Mouse (Mus musculus) left cerebral cortex, adult 8-10 months (tissue): ENCODE measurements at regions not wholly inside any gene's neighbourhood (a gene's known extent, or its start where the extent isn't known, plus 50 kb on each side); places are given as distances from the start of the nearest gene placed in this dataset.

Experiments
- DNase-seq, 2 experiments: peaks; one replicate each; pipeline ENCODE4 v3.0.0; 2022; ENCODE audit warnings: low spot score in 2 of 2

DNA sequence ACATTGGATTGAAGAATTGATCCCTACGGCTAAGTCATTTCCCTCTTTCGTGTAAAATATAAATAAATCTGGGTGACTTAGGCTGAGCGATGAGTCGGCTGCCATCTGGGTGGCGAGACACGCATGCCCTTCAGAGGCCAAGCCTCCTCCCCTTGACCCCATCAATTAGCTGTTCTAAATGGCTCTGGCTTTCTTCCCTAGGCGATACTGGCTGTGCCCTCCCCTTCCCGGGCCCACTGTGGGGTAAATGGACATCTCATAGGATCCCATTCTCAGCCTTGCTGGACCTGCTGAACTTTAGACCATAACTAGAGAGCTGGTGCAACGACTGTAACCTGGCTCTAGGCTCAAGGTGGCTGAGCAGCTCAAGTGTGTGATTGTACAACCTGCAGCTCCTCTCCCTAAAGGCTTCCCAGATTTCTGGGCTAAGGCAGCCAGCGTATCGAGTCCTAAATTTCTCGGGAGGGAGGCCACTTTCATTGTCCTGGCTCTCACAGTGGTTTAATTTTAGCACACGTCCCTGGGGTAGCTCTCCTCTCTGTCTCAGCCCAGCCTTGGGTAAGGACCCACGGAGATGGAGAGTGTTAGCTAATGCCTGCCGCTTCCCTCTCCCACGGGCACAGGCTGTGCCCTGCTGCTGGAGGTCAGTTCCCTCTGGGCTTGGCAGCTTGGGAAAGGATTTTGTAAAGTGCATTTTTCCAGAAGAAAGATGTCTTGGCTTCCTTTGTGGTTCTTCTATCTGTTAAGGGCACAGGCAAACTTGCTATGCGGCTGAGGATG, 80.7 kb upstream of the Zc3h12a start:
- no peak for DNase-seq

DNA sequence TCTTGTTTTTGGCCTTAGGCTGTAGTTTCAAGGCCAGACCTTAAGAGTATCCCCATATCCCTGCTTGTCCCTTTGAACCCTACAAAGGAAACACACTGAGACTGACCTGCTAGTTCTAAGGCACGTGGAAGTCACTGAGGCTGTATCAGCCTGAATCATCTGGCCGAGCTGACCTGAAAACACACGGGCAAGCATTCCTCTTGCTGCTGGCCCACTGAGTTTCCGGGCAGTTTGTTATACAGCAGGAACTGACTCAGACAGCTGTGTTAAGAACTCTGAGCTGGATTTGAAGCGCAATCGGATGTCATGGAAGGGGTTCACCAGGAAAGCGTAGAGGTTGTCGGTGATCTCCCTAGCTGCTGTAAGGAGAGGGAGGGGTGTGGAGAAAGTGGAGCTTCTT, 75.9 kb upstream of the Zc3h12a start:
- DNase-seq, result no peak

DNA sequence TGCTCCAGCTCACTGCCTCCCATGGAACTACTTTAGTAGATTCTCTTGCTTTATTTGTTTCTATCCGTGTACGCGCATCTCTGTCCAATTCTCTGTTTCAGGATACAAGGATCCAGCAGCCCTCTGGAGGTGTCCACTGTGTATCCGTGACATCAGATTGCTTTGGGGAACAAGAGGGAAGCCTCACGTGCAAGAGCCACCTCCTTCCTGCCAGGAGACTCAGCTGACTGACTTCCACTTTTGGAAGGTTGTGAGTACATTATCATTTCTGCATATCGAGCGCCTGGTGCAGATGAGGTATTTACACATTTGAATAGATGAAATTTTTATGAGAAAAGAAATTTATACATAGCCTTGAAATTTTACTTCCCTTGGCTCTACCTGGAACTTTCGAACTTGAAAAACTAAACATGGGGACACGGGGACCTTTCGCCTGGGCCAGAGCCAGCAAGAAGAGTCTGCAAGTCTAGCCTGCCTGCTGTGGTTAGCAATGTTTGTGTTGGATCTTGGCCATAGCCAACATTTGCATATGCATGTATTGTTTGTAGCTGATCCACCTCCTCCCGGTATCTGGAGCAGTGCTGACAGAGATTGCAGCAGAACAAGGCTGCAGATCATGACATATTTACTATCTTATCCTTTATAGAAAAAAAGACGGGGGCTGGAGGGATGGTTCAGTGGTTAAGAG, 74.1 kb upstream of the Zc3h12a start:
- DNase-seq, result no peak

DNA sequence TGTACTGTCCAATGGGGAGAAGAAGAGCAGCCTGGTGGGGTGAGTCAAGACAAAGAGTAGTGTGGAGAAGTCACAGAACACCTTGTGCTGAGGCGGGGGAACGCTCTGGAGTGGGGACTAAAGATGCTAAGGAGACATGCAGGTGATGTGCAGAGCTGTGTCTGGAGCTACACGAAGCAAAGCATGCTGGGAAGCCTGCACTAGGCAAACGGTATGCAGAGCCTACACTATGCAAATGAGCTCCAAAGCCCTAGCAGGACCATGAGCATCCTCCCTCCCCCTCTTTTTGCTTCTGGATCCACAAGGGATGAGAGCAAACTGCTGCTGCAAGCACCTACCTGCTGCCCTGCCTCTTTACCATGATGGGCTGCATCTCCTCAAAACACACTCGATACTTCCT, 73.1 kb upstream of the Zc3h12a start:
- DNase-seq, result peak in 1 of 2 experiments; percentile 17

DNA sequence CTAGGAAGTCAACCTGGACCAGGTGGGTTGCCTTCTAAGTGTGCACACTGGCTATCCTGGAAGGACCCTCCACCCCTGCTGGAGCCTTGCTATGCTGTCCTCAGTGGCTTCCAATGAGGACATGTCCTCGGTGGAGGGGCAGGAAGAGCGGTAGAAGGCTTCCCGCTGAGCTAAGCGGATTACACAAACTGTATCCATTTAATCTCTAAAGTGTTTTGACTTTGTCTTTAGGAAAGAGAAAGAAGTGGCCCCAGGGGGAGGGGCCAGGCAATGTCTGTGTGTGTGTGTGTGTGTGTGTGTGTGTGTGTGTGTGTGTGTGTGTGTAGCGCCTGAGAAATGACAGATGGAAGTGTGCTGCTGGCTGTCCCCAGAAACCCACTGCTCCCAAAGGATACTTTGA, 71.6 kb upstream of the Zc3h12a start:
- no peak for DNase-seq

DNA sequence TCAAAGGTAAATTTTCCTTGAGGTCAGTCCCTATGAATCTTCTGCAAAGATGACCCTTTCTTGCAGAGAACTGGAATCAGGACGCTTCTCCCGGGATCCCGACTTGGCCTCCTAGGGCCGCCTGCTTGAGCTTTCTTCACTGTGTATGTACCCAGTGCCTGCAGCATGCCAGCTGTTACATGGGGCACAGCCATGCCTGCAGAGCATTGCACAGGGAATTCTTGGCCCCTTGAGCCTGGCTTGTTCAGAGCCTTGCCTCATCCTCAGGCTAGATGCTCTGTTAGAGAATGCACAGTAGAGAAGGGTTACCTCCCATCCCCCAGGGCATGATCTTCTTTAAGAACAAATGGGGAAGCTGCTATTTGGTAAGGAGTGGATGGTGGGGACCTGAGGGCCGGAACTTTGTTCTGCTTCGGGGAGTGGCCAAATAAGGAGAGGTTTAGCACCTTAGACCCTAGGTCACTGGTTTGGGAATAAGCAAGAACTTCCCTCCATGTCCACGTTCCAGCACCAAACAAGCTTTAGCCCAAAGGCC, 68.3 kb upstream of the Zc3h12a start:
- no peak for DNase-seq

DNA sequence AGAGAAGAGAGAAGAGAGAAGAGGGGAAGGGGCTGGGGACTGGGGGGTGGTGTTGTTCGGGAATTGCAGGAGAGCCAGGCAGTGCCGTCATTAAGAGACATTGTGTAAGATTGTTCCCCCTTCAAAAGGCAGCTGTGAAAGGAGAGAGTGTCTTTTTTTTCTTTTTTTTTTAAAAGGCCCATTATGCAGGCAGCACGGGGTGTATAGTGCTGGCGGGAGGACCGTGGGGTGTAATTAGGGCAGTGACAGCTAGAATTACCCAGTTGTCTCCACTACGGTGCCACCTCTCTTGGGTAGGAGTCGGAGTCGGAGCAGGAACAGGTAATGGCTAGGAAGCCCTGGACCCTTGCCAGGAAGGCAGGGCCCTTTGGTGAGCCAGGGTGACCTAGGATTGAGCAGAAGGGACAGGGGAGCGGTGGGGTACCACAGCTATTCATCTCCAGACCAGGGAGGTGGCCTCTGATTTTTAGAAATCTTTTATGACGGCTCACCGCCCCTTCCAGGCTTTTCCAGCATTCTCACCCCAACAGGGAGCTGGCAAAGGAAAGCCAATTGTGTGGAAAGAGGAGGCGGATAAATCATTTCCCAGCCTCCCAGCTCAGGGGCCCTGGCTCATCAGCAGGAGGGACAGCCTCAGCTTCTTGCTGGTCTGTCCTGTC, 67.2 kb upstream of the Zc3h12a start:
- peak in 1 of 2 experiments; percentile 25 for DNase-seq

DNA sequence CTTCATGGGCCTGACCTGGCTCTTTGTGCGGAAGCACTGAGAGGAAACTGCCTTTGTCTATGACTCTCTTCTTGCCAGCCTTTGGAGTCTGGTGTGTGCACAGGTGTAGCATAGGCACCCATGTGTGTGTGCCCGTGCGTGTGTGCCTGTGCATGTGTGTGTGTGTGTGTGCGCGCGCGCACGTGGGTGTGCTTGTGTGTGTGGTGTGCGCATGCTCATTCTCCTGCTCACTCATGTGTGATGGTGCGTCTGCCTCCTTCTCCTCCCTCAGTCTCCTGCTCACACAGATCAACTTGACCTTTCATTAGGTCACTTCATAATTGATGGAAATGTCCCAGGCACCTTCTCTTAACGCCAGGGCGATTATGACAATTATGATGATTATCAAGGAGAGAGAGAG, 66.7 kb upstream of the Zc3h12a start:
- no peak for DNase-seq

DNA sequence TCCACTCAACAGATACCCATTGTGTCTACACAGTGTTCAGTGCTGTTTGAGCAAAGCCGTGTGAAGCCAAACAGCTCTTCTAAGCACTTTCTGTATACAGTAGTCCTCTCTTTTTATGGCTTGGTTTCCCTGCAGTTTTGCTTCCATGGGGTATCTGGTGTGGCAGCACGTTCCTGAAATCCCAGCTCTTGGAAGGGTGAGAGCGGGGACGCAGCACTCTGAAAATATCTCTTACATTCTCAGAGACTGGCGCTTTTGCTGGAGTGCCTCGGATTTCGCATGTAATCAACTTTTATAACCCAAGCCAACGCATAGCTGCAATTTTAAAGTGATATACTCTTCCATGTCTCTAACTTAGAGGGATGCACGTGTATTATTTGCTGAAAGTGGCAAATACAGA, 64.0 kb upstream of the Zc3h12a start:
- peak in 1 of 2 experiments; percentile 20 for DNase-seq

DNA sequence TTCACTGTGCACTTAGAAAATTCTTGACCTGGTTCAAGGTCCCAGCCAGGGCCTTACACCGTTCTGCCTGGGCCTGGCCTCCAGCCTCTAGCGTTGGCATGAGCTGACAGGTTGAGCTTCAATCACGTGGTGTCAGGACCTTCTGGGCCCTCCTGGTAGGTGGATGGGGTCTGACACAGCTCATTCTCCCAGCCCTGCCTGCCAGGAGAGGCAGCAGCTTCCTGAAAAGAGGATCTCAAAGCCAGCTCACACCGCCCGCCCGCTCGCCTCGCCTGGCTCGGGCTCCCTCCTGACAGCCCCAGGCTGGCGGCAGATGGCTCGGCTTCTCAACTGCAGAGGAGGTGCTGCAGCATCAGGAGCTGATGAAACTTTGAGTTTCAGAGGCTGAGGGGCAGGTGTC, 63.4 kb upstream of the Zc3h12a start:
- peak; percentile 21 to 83 for DNase-seq

DNA sequence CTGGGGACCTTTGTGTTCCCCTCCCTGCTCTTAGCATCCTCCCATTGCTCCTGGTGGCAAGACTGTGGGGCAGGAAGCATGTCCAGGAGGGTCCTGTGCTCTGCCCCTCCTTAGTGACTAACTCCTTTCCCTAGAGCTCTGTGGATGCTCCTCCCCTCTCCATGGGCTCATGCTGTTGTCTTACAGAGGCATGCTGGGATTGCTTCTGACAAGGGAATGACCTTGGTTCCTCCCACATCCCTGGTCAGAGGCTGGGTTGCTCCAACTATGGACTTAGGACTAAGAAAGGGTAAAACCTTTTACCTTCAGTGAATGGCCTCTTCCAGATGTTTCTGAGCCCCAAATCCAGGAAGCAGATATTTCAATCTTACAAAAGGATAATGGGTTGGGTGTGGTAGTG, 62.3 kb upstream of the Zc3h12a start:
- no peak for DNase-seq

DNA sequence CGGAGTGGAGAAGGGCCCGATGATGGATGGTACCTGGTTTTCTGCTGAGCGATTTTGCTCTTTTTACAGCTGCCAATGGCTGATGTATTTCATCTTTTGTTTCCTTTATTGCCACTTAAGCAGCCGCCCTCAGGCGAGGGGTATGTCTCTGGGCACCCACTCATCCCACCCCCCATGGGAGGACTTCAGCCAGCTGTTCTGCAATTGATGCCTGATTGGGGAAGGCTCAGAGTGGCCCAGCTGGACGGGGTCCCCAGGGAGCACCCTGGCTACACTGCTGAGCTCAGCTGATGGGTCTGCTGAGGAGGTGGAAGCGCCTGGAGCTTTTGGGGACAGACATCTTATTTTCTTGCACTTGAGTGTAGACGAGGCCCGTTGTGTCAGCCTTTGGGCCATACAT, 58.6 kb upstream of the Zc3h12a start:
- no peak for DNase-seq

DNA sequence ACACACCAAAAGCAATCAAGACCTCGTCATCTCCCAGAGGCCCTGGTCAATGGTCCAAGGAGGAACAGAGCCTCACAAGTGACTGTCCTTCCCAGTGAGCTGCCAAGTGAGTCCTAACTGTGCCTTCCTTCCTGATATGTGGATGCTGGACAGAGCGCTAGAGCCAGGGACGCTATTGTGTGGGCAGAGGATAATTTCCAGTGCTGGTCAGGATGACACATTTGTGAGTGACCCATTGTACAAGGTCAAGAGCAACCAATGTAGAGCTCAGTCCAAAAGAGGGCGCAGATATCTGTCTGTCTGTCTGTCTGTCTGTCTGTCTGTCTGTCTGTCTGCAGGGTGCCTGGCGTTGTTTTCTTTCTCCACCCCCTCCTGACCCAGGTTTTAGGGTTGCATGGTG, 57.4 kb upstream of the Zc3h12a start:
- DNase-seq, result no peak

DNA sequence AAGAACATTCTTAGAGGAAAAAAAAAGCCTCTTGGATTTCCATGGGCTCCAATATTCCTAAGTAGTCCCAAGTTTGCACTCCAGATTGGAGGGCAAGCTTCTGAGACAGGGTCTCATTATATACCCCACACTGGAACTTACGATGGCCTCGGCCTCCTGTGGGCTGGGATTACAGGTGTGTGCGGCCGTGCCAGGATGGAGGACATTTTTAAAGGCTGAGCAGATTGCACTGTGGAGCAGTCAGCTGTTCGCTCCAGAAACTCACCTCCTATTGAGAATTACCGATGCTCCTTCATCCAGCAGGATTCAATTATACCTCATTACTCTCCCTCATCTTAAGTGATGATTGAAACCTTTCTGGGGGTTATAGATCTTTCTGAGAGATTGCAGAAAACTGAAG, 53.3 kb upstream of the Zc3h12a start:
- DNase-seq, result no peak

DNA sequence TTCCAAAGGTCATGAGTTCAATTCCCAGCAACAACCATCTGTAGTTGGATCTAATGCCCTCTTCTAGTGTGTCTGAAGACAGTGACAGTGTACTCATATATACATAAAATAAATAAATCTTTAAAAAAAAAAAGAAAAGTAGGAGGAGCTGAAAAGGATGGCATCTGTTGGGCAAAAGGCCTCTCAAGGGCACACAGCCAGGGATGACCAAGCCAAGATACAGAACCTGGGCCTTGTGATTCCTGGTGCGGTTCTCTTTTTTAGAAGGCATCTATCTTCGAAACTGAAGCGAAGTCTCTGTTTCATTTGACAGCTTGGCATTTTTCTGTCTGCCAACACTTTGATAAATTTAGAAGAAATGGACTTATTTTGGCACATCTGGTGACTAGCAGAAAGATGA, 50.9 kb upstream of the Zc3h12a start:
- no peak for DNase-seq

DNA sequence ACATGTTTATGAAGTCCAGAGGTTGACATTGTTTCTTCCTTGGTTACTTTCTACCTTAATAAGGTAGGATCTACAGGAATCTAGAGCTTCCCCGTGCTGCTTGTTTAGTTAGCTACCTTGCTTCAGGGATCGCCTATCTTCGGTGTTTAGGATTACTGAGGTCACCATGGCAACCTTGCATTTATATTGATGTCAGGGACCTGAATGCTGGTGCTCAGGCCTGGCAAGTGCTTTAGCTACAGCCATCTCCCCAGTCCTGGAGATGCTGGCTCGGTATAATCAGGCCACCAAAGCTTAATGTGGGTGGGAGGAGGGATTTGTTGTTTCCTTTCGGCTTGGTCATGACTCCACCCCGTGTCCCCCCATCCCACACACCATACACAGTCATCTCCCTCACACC, 50.0 kb upstream of the Zc3h12a start:
- DNase-seq, result no peak
